Mouse (Mus musculus) olfactory bulb, adult 2 months (tissue): ENCODE results near the gene Odf2.

Experiments used
- CTCF ChIP-seq: fragments of 200-500 bp; IDR thresholded peaks from 2 replicates; pipeline ENCODE4 v1.5.1; 2012; ENCODE audit warnings: low read depth, mild to moderate bottlenecking, low read length, moderate library complexity; ENCODE audit not compliant: insufficient read depth
- POLR2A ChIP-seq: fragments of 200-500 bp; IDR thresholded peaks from 2 replicates; pipeline ENCODE4 v1.6.1; 2012; ENCODE audit warnings: mild to moderate bottlenecking, low read depth, low read length, moderate library complexity; ENCODE audit not compliant: insufficient read depth

DNA sequence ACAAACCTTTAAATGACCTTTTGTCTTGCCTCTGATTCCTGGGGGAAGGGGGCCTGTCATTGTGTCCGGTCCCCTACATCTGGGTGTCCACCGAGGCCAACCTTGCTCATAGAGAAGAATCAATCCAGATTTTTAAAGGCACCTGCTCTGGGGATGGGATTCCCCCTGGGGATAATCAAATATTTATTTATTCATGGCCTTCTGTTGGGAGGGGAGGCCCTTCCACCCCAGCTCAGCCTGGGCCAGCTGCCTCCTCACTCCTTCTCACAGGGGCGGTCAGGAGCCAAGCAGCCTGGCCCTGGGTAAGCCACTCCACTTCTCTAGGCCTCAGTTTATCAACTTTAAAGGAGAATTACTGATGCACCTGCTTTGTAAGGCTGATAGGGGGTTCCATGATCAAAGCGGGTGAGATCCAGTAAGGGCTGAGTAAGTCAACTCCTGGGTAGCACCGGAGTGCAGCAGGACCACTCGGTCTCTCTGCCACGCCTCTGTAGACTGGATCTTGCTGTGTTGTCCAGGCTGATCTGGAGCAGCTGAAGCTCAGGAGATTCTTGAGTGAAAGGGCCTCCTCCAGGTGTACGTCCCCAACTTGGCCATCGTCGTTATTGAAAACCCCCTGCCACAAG lies 33.3 kb upstream of the Odf2 start:
- TF ChIP-seq POLR2A (no peak), CTCF (no peak)
